Mouse (Mus musculus) ES-E14 (cell line): ENCODE results near the gene Rpa1. TPM values are rescaled to one million over a fixed set of nuclear protein-coding genes. Genes with fewer than 3 reads are reported as not detected.

Source experiments
- DNase-seq: peaks from one replicate; pipeline ENCODE4 v3.0.0-alpha.2; 2013; ENCODE audit warnings: low read depth, low spot score
- H3K27ac ChIP-seq: 2 replicates; pipeline ENCODE4 v1.5.1; 2012; ENCODE audit warnings: low read depth, mild to moderate bottlenecking, low read length, moderate library complexity, mixed read lengths; ENCODE audit not compliant: poor library complexity, insufficient read depth, severe bottlenecking
- H3K36me3 ChIP-seq: 2 replicates; pipeline ENCODE4 v1.6.1; 2012; ENCODE audit warnings: mild to moderate bottlenecking, low read length, moderate library complexity, mixed read lengths; ENCODE audit not compliant: control insufficient read depth, poor library complexity, insufficient read depth, severe bottlenecking
- H3K4me1 ChIP-seq, 2 experiments: fragments of 150-350 bp in 1 of 2; sonication (generic) in 1 of 2; 2 replicates each; pipeline ENCODE4 v1.6.1; 2012; ENCODE audit warnings: low read length in 2 of 2, mild to moderate bottlenecking in 1 of 2, mixed read lengths in 1 of 2; ENCODE audit not compliant: control insufficient read depth in 2 of 2, insufficient read depth in 2 of 2, poor library complexity in 1 of 2
- H3K4me3 ChIP-seq, 2 experiments: fragments of 150-350 bp in 1 of 2; sonication (generic) in 1 of 2; 2 replicates each; pipeline ENCODE4 v1.5.1; 2012; ENCODE audit warnings: low read length in 2 of 2, low read depth in 1 of 2, mild to moderate bottlenecking in 1 of 2, mixed read lengths in 1 of 2; ENCODE audit not compliant: insufficient read depth in 1 of 2, poor library complexity in 1 of 2, severe bottlenecking in 1 of 2
- H3K9ac ChIP-seq: 2 replicates; pipeline ENCODE4 v1.6.1; 2012; ENCODE audit warnings: low read depth, mild to moderate bottlenecking, low read length, mixed read lengths; ENCODE audit not compliant: poor library complexity, insufficient read depth, severe bottlenecking
- H3K9me3 ChIP-seq: fragments of 150-350 bp; sonication (generic); 2 replicates; pipeline ENCODE4 v1.6.1; 2012; ENCODE audit warnings: low read depth, mild to moderate bottlenecking, low read length; ENCODE audit not compliant: control insufficient read depth, insufficient read depth
- CHD2 ChIP-seq: IDR thresholded peaks from 2 replicates; pipeline ENCODE4 v1.6.1; 2014; ENCODE audit warnings: mild to moderate bottlenecking, low read depth, low read length, inconsistent platforms
- HCFC1 ChIP-seq: IDR thresholded peaks from 2 replicates; pipeline ENCODE4 v1.6.1; 2012; ENCODE audit warnings: low read length, inconsistent platforms, borderline replicate concordance; ENCODE audit not compliant: insufficient read depth
- MAFK ChIP-seq: IDR thresholded peaks from 2 replicates; pipeline ENCODE4 v1.6.1; 2014; ENCODE audit warnings: mild to moderate bottlenecking, low read depth, low read length, inconsistent platforms; ENCODE audit not compliant: insufficient read depth
- ZC3H11A ChIP-seq: IDR thresholded peaks from 2 replicates; pipeline ENCODE4 v1.6.1; 2012; ENCODE audit warnings: low read depth, mild to moderate bottlenecking, inconsistent platforms, low read length, borderline replicate concordance
- ZNF384 ChIP-seq: IDR thresholded peaks from 2 replicates; pipeline ENCODE4 v1.6.1; 2012; ENCODE audit warnings: low read depth, low read length, inconsistent platforms
- in situ Hi-C, 2 experiments: fragments of 600-800 bp; cut with MboI; formaldehyde crosslinking; loops; one replicate each; pipeline ENCODE4 v1.15.1; 2025; ENCODE audit warnings: low sequenced_read_pairs in 2 of 2, inconsistent platforms in 1 of 2; ENCODE audit not compliant: unreplicated experiment in 2 of 2
- total RNA-seq: library from RNA; depleted of rRNA; stranded (reverse); fragments of 300-350 nt; gene quantifications from 2 replicates; pipeline ENCODE4 v1.2.3, GENCODE M21; 2012

Gene Rpa1
- total RNA-seq, 1 experiment: 317 TPM

DNA sequence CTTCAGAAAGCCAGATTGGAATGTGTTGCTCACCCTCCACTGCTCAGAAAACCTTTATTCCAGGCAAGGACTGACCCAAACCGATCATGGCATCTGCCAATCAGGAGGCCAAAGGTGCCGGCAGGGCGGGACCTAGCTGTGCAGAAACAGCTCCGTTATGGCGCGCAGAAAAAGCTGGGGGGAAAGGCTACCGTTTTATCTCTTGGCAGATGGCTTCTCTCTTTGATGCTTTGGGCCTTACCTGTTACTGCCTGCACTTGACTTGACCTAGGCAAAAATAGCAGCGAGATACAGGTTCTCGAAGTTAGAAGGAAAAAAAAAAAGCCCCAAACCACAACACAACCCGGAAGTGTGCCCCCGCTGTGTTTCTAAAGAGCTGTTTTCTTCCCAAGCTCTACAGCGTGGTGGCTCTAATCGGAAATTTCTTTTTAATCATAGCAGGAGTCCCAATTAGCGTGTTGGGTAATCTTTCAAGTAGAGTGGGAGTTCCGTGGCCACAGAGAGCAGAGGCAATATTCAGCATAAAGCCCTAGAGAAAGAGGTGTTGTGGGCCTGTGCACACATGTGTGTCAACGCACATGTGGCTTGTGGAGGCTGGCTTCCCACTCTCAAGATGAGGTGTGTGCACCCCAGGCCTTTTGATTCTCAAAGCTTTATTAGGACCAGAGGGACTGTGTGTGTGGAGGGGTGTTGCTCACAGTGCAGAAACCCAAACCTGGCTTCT lies 68.6 kb downstream of the Rpa1 start:
- no peak for DNase-seq
- no peak for TF ChIP-seq MAFK
- 0 out of 2 replicates have a peak, but pooled peaks have one; percentile 16 for TF ChIP-seq CHD2
- TF ChIP-seq ZC3H11A: no peak
- TF ChIP-seq ZNF384: no peak
- H3K27ac ChIP-seq: no peak overlapping the region
- in situ Hi-C loops: no loop called here
- no peaks in the 10 kb centered on the region for H3K9me3 ChIP-seq
- no peak overlapping the region for H3K9ac ChIP-seq
- H3K4me3 ChIP-seq: peak overlapping the region in 1 of 2 experiments; percentile 33; a peak in 2 of 4 replicates
- H3K36me3 ChIP-seq: no peaks in the 10 kb centered on the region
- H3K4me1 ChIP-seq: peaks cover 2 to 26% of the 10 kb centered on the region in 2 experiments; a peak in 3 of 4 replicates

DNA sequence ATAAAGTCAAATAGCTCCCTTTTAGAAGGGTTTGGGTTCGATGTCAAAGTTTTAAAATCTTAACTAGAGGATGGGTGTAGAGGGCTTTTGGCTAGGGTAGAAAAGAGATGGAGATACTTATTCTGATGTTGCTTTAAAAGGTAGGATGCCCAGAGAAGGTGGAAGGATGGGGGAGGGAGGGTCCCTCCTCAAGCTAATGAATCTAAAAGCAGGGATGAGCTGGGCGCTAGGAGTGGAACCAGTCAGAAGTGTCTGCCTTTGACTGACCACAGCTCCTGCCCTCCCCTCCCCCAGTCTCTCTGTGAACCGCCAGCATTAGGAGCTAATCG lies 69.1 kb downstream of the Rpa1 start:
- DNase-seq: no peak
- in situ Hi-C loops: no loop called here
- Histone ChIP-seq H3K9ac (no peak overlapping the region), H3K9me3 (no peaks in the 10 kb centered on the region), H3K36me3 (no peaks in the 10 kb centered on the region), H3K4me1 (peaks cover 2 to 28% of the 10 kb centered on the region in 2 experiments; a peak in 3 of 4 replicates), H3K27ac (no peak overlapping the region), H3K4me3 (peak overlapping the region in 1 of 2 experiments; percentile 33; a peak in 2 of 4 replicates)
- TF ChIP-seq ZNF384: no peak

DNA sequence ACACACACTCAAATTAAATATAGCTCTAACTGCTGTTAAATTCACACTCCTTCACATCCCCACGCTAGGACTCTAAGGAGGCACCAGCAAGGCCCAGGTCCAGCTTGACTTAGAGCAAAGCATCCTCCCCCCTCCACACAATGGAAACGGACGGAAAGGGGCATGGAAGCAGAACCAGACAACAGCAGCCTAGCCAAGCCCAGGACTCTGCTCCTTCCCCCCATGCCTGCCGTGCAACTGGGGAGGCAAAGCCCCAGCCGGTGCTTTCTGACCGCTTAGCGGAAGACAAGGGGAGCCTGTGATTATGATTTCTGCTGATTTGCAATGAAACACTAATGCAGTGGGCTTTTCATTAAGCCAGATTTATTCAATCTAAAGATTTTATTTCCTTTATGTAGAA lies 70.0 kb downstream of the Rpa1 start:
- no peak for DNase-seq
- H3K27ac ChIP-seq: no peak overlapping the region
- H3K4me1 ChIP-seq: peaks cover 2 to 28% of the 10 kb centered on the region in 2 experiments; a peak in 3 of 4 replicates

DNA sequence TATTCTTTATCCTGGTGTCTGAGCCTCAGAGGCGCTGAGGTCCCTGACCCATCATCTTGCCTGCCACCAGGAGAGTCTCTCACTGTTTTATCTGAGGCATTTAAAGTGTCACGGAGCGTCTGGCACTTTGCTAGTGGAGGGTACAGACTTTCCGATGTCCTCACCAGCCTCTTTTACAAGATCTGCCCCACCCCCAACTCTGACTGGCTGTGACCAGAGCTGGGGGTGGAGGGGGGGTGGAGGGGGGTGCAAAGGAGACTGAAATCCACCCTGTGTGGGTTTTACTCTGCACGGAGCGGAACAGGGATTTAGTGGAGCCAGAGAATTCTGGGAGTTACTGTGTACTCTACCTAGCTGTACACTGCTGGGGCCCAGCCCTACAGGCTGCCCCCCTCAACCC lies 73.1 kb downstream of the Rpa1 start:
- H3K9ac ChIP-seq: no peak overlapping the region
- no peak for DNase-seq
- H3K27ac ChIP-seq: no peak overlapping the region
- in situ Hi-C loops: no loop called here
- H3K9me3 ChIP-seq: no peaks in the 10 kb centered on the region
- no peak for TF ChIP-seq HCFC1
- no peak for TF ChIP-seq CHD2
- no peak for TF ChIP-seq MAFK
- TF ChIP-seq ZNF384: no peak
- TF ChIP-seq ZC3H11A: no peak
- no peak overlapping the region for H3K4me3 ChIP-seq
- peaks cover 2 to 9% of the 10 kb centered on the region in 2 experiments; a peak in 3 of 4 replicates for H3K4me1 ChIP-seq
- H3K36me3 ChIP-seq: no peaks in the 10 kb centered on the region

More for the DNA sequence above, 70.0 kb downstream of the Rpa1 start:
- Histone ChIP-seq H3K4me3 (no peak overlapping the region), H3K9ac (no peak overlapping the region), H3K36me3 (no peaks in the 10 kb centered on the region), H3K9me3 (no peaks in the 10 kb centered on the region)
- TF ChIP-seq ZNF384 (no peak), MAFK (no peak), ZC3H11A (no peak), HCFC1 (no peak), CHD2 (no peak)
- in situ Hi-C loops: no loop called here

DNA sequence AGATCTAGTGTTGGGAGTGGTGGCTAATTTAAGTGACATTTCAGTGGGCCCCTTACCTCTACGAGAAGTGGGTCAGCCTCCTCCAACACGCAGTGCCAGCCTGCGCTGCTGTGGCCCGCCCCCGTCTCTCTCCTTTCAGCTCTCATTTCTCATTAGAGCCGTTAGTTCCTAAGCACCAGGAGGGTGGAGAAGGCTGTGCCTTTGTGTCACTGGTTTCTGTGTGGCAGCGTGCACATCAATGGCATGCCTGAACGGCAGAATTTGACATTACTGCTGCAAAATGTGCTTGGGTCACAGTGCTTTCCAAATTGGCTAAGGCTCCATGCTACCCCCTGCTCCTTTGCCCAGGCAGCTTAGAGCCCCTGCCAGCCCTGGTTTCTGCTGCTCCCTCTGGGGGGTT lies 74.7 kb downstream of the Rpa1 start:
- no peaks in the 10 kb centered on the region for H3K9me3 ChIP-seq
- in situ Hi-C loops: no loop called here
- no peak overlapping the region for H3K4me3 ChIP-seq
- H3K9ac ChIP-seq: no peak overlapping the region
- DNase-seq: no peak
- peaks cover 2 to 3% of the 10 kb centered on the region in 2 experiments; a peak in 2 of 4 replicates for H3K4me1 ChIP-seq
- no peak overlapping the region for H3K27ac ChIP-seq
- no peaks in the 10 kb centered on the region for H3K36me3 ChIP-seq
- TF ChIP-seq ZC3H11A: no peak
- no peak for TF ChIP-seq MAFK
- TF ChIP-seq HCFC1: no peak
- no peak for TF ChIP-seq ZNF384
- no peak for TF ChIP-seq CHD2
